Mouse (Mus musculus): ENCODE measurements around the gene Zfp804b.
"Not testable (repeated sequence)": the region's sequence is repeated elsewhere in the genome, so short reads cannot be mapped to it uniquely, and the experiment has no call there.

Zfp804b gene

DNA sequence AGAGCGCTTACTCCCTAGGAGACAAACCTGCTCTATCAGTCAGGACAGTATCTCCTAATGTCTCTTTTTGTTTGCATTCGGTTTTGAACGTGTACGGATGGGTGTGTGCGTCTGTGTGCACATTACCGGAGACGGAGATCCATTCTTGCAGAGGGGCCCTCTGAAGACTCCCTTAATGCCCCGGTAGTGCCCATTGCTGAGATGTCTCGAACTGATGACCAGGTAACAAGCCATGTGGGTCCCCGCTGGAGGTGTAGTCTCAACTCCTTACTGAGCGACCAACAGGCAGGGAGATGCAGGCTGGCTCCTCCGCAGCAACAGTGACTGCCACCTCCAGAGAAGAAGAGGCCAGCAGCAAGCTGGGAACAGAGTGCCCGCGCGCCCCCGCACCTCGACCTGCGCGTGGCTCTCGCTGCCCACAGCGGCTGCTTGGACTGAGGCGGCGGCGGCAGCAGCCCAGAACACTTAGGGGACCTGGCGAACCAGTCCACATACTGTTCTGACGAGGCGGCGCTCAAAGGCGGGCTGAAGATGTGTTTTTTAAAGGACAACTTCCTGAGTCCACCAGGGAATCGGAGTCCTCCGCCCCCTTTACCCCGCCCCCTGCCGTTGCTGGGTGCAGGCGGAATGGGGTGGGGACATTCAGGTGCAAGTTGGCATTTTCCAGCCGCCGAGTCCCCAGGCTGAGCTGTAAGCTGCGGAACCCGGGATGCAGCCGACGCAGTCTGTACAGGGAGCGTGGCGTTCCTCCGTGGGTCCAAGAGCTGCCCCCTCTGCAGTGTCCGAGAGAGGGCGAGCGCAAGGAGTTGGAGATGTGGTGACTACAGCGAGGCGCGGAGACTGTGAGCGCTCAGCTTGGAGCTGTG, at the start of gene Zfp804b:
TSS of gene Zfp804b (minus strand) at position 612 of the 866 bp plus-strand sequence.
- in situ Hi-C loops (cut with MboI), result no loop called here

DNA sequence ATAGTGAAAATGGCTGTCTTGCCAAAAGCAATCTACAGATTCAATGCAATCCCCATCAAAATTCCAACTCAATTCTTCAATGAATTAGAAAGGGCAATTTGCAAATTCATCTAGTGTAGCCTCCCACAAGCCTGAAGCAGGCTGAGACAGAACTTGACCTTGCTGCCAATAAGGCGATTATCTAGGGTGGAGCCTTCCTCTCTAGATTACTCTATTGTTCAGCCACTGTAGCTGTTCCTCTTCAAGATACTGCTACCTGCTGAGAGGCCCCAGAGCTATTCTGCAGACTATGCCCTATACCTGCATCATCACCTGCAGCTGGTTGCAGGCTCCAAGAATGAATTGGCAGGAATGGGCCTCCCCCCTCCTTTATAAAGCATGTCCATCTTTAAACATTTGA, 20.1 kb upstream of the Zfp804b start:
- in situ Hi-C loops (cut with MboI), result not testable (repeated sequence)

DNA sequence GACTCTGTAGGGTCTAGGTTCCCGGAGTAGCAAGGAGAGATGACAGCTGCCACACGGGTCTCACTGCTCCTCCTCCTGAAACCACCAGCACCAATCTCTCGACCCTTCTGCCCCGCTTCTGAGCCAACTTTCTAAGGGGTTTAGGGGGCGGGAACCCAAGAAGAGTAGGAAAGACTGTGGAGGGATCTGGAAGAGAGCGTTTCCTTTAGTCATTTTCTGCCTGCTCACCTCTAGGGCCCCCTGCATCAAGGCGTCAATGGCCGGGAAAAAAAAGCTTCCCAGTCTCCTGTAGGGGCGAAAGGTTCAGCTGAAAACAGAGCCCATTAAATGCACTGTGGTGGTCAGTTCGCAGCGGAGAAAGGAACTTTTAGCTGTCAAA, 444 bp upstream of the Zfp804b start:
- in situ Hi-C loops (cut with MboI), result no loop called here

DNA sequence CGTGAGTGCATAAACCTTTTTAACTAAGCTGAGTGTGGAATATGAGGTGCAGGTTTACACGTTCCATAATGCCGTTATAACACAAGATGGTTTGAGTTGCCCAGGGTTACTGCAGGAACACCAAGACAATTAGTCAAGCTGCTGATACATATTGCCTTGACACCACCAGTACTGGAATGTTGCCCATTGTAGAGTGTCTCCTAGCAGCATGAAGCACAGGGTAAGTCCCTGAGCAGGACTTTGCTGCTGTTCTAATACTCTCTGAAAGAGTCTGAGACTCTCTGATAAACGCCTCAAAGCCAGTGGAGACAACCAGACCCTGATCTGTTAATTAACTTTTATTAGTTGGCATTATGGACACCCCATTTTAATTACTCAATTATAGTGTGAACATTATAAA, 19.0 kb downstream of the Zfp804b start:
- in situ Hi-C loops (cut with MboI), result no loop called here

DNA sequence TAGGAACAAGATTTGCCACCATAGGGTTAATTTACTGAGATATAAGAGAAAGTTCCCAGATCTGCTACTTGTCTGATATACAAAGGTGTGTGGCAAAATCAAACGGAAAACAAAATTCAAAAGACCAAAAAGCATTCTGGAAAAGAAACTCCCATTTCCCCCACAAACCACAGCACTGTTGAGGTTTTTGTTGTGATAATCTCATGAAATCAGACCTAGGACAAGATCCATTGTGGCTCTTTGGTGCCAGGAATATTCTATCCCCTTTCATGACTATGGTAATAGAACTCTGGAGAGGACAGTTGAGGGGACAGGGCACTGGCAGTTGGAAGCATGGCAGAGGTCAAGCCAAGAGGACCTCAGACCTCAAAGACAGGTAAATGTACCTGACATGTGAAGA, 40.7 kb downstream of the Zfp804b start, which contains the start of gene Tex47:
TSS of gene Tex47 (plus strand) at position 301 of the 400 bp plus-strand sequence.
- in situ Hi-C loops (cut with MboI), result no loop called here

DNA sequence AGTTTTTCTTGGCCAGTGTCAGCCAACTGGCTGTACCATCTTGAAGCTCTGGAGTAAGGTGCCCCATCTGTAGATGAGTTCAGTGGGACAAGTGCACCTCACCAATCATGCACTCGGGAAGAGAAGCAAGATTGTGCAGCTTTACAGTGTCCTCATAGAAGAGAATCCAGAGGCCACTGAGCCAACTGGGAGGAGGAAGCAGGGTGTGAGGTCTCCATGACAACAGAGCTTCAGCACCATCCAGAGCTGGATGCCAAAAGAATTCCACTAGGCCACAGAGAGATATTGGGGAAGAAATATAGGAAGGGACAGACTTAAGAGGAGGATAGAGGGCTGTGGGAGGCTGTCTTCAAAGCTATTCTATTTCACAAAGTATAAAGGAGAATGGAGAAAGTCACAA, 41.6 kb downstream of the Zfp804b start:
- in situ Hi-C loops (cut with MboI), result no loop called here

DNA sequence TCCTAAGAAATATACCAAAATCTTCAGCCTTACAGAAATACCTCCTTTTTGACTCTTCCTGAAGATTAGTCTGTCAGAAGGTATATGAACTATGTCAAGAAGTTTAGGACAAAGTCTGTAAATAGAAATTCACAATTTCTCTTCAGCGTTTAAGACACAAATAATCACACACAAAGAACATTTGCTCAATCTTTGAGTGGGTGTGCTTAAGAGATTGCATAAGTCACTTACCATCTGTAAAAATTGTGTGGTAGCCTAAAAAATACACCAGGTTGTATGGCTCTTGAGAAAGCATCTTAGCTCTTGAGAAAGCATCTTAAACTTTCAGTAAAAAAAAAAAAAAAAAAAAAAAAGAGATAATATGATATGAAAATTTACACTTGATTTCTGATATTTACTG, 60.2 kb downstream of the Zfp804b start:
- in situ Hi-C loops (cut with MboI), result no loop called here

DNA sequence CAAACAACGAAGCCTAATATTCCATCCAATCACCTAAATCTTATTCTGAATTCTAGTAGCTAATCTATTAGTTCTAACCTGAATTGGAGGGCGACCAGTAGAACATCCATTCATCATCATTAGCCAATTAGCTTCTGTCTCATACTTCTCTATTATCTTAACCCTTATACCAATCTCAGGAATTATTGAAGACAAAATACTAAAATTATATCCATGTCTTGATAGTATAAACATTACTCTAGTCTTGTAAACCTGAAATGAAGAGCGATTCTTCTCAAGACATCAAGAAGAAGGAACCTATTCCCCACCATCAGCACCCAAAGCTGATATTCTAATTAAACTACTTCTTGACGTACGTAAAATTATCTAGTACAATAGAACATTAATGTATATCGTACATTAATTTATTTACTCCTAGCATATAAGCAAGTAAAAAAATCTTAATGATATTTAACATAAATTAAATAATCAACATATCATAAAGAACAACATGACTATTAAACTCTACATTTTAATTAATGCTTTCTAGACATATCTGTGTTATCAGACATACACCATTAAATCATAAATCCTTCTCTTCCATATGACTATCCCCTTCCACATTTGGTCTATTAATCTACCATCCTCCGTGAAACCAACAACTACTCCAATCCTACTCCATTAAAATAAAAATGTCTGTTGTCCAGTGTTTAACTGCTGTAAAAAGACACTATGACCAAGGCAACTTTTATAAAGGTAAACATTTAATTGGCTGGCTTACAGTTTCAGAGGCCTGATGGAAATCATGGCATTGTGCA, 67.7 kb downstream of the Zfp804b start:
- in situ Hi-C loops (cut with MboI), result no loop called here

DNA sequence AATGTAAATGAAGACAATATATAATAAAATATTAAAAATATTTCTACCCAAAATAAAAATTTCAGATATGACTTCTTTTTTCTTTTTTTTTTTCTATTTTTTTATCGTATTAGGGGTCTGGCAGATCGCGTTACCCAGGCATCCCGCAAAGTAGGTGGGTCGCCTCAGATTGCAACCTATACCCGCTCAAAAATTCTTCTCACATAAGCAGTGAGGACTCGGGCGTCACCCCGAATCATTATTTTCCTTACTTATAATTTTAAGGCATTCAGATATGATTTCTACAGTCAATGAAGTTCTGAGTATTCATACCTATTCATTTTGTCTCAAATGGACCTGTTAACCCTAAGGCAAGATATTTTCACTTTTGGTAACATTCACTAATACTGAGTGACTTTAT, 167.0 kb downstream of the Zfp804b start:
- in situ Hi-C loops (cut with MboI), result no loop called here

DNA sequence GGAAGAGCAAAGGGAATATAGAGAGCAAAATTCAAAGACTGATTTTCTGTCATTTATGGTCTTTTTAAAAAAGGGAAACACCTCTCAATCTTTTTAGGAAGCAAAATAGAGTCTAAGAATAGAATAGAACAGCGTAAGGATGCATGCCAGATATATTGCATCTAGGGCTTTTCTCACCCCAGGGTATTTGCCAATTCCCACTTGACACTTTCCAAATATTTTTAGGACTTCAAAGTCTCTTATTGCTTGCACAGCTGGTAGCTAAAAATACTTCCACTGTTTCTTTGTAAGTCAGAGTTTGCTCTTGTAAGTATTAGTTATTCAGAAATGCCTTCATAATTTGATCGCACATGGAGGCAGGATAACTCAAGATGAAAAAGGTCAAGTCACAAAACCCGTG, 204.9 kb downstream of the Zfp804b start:
- in situ Hi-C loops (cut with MboI), result no loop called here

DNA sequence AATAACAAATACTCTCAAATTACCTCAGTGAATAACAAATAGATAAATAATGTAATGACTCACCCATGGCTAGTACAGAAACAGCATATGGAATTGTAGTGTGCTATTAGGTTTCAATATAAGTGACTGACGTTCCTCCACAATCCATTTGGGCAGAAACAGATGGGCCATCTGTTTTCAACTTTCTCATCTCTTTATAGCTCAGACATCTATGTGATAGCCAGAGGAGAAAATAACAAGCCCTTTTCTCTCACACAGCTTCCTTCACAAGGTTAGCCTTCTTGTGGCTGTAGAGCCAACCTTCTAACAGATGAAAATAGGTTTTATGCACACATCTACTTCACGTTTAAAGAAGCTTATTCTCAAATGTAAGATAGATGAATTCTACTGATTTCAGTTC, 242.2 kb downstream of the Zfp804b start:
- in situ Hi-C loops (cut with MboI), result no loop called here

DNA sequence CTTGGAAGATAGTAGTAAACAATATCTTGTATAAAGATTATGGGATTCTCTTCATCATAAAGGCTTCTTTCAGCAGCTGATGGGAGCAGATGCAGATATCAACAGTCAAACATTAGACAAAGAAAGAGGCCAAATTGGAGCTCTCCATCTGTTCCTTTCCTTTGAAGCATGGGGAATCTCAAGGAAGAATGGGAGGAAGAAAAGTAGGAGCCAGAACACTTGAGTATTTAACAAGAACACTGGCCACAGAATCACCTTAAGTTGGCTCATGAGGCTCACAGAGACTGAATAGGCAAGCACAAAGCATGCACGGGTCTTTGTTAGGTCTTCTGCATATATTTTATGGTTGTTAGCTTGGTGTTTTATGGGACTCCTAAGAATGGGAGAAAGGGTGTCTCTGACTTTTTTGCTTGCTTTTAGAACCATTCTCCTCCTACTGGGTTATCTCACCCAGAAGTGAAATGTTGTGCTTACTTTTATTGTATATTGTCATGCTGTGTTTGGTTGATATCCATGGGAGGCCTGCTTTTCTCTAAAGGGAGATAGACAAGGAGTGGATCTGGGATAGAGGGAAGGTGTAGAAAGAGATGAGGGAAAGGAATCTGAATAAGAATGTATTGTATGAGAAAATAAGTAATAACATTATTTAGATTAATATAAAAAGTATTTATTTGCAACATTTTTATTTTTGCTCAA, 270.5 kb downstream of the Zfp804b start:
- in situ Hi-C loops (cut with MboI), result no loop called here

DNA sequence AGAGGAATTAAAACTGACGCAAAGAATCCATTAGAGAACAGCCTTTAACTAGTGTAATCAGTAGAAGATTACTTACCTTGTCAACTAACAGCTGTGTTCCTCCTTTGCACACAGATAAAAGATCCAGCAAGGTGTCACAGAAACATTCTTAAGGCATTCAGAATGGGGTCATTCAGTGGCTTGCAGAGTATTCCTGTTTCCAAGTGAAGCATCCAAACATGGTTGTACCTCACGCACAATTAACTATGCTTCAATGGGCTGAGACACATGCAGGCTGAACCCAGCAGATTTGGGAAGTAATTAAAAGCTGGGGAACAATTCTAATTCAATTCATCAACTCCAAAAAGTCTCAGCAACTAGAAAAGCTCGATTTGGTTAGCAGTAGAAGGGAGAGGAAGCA, 337.1 kb downstream of the Zfp804b start:
- in situ Hi-C loops (cut with MboI), result no loop called here

DNA sequence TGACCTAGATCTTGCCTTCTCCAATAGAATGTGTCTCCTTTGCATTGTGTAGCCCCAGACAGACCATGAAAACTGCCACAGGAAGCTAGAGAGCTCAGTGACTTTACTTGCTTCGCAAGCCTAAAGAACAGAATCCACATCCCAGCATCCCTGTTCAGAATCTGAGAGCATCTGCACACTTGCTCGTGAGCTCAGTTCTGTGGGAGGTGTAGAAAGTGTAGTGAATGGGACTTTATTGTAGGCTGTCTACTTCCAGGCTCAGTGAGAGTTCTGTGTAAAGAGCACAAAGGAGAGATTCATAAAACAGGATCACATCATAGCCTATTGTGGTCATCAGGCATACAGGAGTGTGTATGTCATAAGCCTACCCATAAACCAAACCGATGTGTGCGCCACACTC, 360.6 kb downstream of the Zfp804b start:
- in situ Hi-C loops (cut with MboI), result no loop called here

DNA sequence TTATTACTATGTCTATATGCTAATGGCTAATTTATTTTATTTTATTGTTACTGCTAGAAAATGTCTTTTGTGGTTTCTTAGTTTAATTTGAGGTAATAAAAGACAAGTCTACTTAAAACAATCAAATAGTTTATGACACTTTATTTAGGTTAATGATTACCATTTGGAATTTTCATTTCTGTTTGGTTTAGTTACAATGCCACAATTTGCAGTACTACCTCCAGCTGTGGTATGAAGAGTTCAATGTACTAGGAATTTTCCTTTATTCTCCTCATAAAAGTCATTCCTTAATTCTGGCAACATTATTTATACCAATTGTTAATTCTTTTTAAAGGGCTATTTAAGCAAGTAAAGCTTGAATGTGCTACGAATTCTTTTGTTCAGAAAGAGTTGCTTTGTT, 409.7 kb downstream of the Zfp804b start:
- in situ Hi-C loops (cut with MboI), result no loop called here

DNA sequence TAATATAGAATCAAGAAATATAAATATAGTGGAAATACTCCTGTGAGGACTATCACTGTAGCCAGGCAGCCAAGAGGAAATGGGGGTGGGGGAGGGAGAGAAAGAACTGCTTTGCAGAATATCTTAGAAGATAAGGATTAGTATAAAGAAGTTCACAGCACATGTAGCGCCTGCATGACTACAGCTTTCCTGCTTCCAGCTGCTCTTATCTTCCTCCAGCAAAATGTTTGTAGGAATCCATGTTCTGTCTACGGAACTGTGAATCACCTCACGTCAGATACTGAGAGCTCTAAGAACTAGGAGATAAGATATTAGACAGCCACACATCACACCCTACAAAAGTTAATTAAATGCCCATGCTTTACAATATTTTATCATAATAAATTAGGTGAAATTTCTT, 433.3 kb downstream of the Zfp804b start:
- in situ Hi-C loops (cut with MboI), result no loop called here

DNA sequence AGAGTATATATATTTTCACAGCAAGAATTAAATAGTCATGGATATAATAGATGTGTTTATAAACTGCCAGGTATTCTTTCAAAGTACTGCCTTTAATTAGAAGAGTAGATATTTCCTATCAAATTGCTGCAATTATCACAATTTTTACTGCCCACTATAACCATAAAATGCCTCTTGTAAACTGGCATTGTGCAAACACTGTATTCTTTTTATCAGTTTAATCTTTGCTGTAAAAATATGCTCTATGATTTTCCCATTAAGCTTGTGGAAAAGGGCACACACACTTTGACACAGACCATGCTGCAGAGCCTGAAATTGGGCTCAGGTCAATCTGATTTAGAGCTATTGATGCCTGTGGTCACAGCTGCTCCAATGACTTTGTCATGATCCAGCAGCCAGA, 463.2 kb downstream of the Zfp804b start:
- in situ Hi-C loops (cut with MboI), result no loop called here

DNA sequence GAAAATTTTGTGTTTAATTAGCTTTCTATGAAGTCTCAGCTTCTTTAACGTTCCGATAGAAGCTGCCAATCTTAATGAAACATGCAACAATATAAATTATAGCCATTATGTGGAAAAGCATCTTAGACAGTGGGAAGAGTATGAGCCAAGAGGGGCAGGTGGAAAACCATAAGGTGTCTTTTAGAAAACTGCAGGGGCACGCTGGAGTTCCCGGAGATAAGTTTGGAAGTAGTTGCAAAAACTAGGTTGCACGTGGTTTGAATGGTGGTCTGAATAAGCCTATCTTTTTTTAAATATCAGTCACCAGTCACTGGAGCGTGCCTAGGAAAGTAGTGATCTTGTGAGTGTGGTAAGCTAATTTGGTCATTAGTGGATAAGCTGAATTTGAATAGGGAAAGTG, 473.0 kb downstream of the Zfp804b start:
- in situ Hi-C loops (cut with MboI), result no loop called here

DNA sequence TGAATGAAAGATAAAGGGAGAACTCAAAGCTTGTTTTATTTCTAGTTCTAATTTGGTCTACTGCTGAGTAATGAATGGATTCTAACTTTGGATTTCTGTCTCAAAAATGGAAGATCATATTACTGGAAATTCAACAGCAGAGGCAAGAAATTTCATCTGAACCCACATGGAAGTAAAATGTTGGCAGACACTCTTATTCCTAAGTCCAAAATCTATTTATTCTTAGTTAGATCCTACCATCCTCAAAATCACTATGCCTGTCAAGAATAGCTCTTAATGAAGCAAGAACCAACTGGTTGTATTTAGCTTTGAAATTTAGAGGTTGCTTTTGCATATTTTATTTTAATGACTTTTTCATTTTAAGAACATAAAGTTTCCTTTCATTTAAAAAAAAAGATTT, 473.6 kb downstream of the Zfp804b start:
- in situ Hi-C loops (cut with MboI), result no loop called here

DNA sequence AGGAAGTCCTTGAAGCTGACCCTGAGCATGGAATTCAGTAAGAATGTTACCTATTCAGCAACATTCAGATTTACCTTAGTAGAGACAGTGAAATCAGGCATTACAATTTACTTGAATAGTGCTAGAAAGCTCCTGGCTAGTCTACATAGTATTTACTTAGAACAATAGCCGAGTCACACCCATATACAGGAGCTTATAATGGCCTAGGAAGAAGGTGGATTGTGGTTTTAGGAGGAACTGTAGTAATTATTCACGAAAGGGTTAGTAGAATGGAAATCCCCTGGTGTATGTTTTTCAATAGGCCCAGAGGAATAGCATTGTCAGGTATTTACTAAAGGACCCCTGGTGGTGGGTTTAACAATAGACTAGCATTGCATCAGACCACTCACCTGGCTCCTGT, 549.2 kb downstream of the Zfp804b start:
- in situ Hi-C loops (cut with MboI), result no loop called here

DNA sequence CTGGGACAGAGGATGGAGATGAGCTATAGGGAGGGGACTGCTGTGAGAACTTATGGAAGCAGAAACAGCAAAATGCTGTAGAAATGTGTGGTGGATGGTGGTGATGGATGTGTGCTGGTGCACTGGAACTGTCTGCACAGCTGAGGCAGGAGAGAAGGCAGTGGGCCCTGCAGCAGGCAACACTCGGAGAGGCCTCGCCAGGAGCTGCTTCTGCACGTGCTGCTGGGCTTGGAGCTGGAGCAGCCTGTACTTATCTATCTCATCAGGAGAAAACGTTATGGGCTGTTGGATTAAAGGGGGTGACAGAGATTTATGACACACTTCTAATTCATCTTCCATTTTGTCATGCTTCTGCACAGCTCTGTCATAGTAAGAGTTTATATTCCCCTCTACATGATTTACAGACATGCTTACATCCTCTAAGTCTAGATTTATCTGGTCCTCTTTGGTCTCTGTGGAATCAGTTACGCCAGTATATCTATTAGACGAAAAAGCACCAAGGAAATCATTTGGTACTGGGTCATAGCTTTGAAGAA, 575.1 kb downstream of the Zfp804b start:
- in situ Hi-C loops (cut with MboI), result no loop called here
